31 mouse cellular contexts compared by ENCODE assay signal in the genomic region with DNA sequence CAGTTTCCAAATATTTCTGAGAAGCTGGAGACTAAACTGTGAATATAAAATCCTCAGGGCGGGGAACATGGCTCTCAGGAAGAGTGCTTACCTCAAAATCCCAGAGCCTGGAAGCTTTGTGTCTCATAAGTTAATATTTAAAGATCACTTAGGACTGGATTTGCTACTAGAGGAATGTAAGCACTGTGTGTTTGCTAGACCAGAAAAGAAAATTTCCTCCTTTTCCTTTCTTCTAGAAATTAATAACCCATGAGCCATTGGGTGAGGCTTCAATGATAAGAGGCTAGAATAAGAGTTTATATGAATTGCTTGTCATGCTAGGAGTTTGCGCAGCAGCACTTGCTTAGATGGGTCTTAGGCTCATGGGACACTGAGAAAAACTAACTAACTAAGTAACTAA. TPM values are rescaled to one million over a fixed set of nuclear protein-coding genes. Genes with fewer than 3 reads are reported as not detected.
DNase-seq lines count a peak whose midpoint lies in the region; ATAC-seq and TF ChIP-seq lines count a peak whose summit lies in the region.
"Had no signal": no experiment of that assay in that cellular context is flagged by ENCODE, and none has a peak within 500 bp of the region (broad histone marks: within the 10 kb centered on the region; RNA-seq: fewer than 3 reads in every experiment).

No protein-coding gene starts in this region.

- H3K9ac ChIP-seq in lung, embryonic 16.5 days (ENCODE audit: low read length), result no peak overlapping the region
- H3K9ac ChIP-seq in intestine, embryonic 15.5 days, result no peak overlapping the region
- H3K9ac ChIP-seq in stomach, postnatal 0 days (ENCODE audit: low read length), result no peak overlapping the region
- no peak overlapping the region for H3K9ac ChIP-seq in forebrain, embryonic 13.5 days
- H3K9ac ChIP-seq: embryonic facial prominence, embryonic 15.5 days; forebrain, embryonic 12.5 days; heart, embryonic 13.5 days; hindbrain, embryonic 15.5 days; liver, embryonic 14.5 days; midbrain, embryonic 15.5 days had no signal

- TF ChIP-seq POLR2A in kidney, adult 2 months (IDR thresholded peaks at IDR 0.05; ENCODE audit: low read depth, low read length), result no peak
- no peak for TF ChIP-seq POLR2A in lung, adult 2 months (IDR thresholded peaks at IDR 0.05; ENCODE audit: borderline replicate concordance, extremely low read depth, low read depth, low read length)

- no peaks in the 10 kb centered on the region for H3K27me3 ChIP-seq in kidney, adult 2 months (replicated peaks; ENCODE audit: control insufficient read depth, insufficient read depth, low read length)
- no peaks in the 10 kb centered on the region for H3K27me3 ChIP-seq in lung, embryonic 16.5 days (ENCODE audit: control insufficient read depth, insufficient read depth, low read depth, low read length)
- H3K27me3 ChIP-seq in intestine, embryonic 15.5 days (replicated peaks), result no peaks in the 10 kb centered on the region
- H3K27me3 ChIP-seq in stomach, postnatal 0 days (ENCODE audit: control insufficient read depth, insufficient read depth, low read length), result no peaks in the 10 kb centered on the region
- no peaks in the 10 kb centered on the region for H3K27me3 ChIP-seq in forebrain, embryonic 13.5 days
- H3K27me3 ChIP-seq: embryonic facial prominence, embryonic 15.5 days; forebrain, embryonic 12.5 days; heart, embryonic 13.5 days; hindbrain, embryonic 15.5 days; midbrain, embryonic 15.5 days had no signal

- WGBS in kidney, adult 2 months, result 47% methylated on average over 2 of the region's 2 CpGs
- WGBS in lung, embryonic 16.5 days, result 51% methylated on average over 2 of the region's 2 CpGs
- 69% methylated on average over 2 of the region's 2 CpGs for WGBS in lung, adult 2 months
- 48% methylated on average over 2 of the region's 2 CpGs for WGBS in intestine, embryonic 15.5 days
- WGBS in stomach, postnatal 0 days, result 55% methylated on average over 2 of the region's 2 CpGs
- 93% methylated on average over 2 of the region's 2 CpGs for WGBS in forebrain, embryonic 13.5 days

- H3K36me3 ChIP-seq in kidney, adult 2 months (ENCODE audit: control insufficient read depth, insufficient read depth, low read length), result no peaks in the 10 kb centered on the region
- no peaks in the 10 kb centered on the region for H3K36me3 ChIP-seq in lung, embryonic 16.5 days (ENCODE audit: control insufficient read depth, insufficient read depth, low read length)
- H3K36me3 ChIP-seq in intestine, embryonic 15.5 days, result no peaks in the 10 kb centered on the region
- H3K36me3 ChIP-seq in stomach, postnatal 0 days (ENCODE audit: control insufficient read depth, insufficient read depth, low read length), result no peaks in the 10 kb centered on the region
- H3K36me3 ChIP-seq in forebrain, embryonic 13.5 days (ENCODE audit: poor library complexity, severe bottlenecking), result no peaks in the 10 kb centered on the region
- H3K36me3 ChIP-seq: embryonic facial prominence, embryonic 10.5 days; embryonic facial prominence, embryonic 15.5 days; forebrain, embryonic 12.5 days; G1E; heart, embryonic 13.5 days; hindbrain, embryonic 15.5 days; midbrain, embryonic 15.5 days had no signal

- no peak for TF ChIP-seq EP300 in stomach, postnatal 0 days (optimal IDR thresholded peaks at IDR 0.05)

- H3K9me3 ChIP-seq in lung, embryonic 16.5 days (ENCODE audit: control insufficient read depth, low read length), result no peaks in the 10 kb centered on the region
- H3K9me3 ChIP-seq in intestine, embryonic 15.5 days, result no peaks in the 10 kb centered on the region
- no peaks in the 10 kb centered on the region for H3K9me3 ChIP-seq in stomach, postnatal 0 days (ENCODE audit: control insufficient read depth, low read length)
- no peaks in the 10 kb centered on the region for H3K9me3 ChIP-seq in forebrain, embryonic 13.5 days (replicated peaks)
- H3K9me3 ChIP-seq: embryonic facial prominence, embryonic 10.5 days; embryonic facial prominence, embryonic 15.5 days; forebrain, embryonic 12.5 days; G1E; heart, embryonic 13.5 days; hindbrain, embryonic 15.5 days; midbrain, embryonic 15.5 days had no signal

- peak; percentile 15 for DNase-seq in kidney, adult 2 months
- DNase-seq in kidney, postnatal 4 days, result no peak
- no peak for DNase-seq in lung, adult 2 months
- DNase-seq in stomach, postnatal 0 days (ENCODE audit: low spot score), result no peak
- DNase-seq: adrenal gland, postnatal 10 days; cerebellum, adult 8-10 months; cerebellum, postnatal 25 days; gastrocnemius, postnatal 10 days; heart, postnatal 10 days; kidney, postnatal 10 days; layer of hippocampus, adult 9-11 months; liver; spleen, adult 18-20 months; thymus, postnatal 14 days had no signal

- no peak overlapping the region for H3K27ac ChIP-seq in kidney, adult 2 months (ENCODE audit: insufficient read depth, low read depth, low read length)
- peak overlapping the region; percentile 60 for H3K27ac ChIP-seq in lung, embryonic 16.5 days (ENCODE audit: low read length)
- H3K27ac ChIP-seq in intestine, embryonic 15.5 days, result no peak overlapping the region
- no peak overlapping the region for H3K27ac ChIP-seq in stomach, postnatal 0 days (replicated peaks)
- H3K27ac ChIP-seq in forebrain, embryonic 13.5 days, result no peak overlapping the region
- H3K27ac ChIP-seq: embryonic facial prominence, embryonic 10.5 days; embryonic facial prominence, embryonic 15.5 days; forebrain, embryonic 12.5 days; heart, embryonic 13.5 days; hindbrain, embryonic 15.5 days; liver, embryonic 14.5 days; macrophage; midbrain, embryonic 15.5 days had no signal

- TF ChIP-seq CTCF in kidney, adult 2 months (conservative IDR thresholded peaks at IDR 0.05; ENCODE audit: insufficient read depth, insufficient read length, low read depth, low read length), result no peak
- no peak for TF ChIP-seq CTCF in lung, adult 2 months (IDR thresholded peaks at IDR 0.05; ENCODE audit: insufficient read depth, low read length)
- TF ChIP-seq CTCF in stomach, postnatal 0 days (IDR thresholded peaks at IDR 0.05; ENCODE audit: low read depth), result no peak

- no peak overlapping the region for H3K4me2 ChIP-seq in lung, embryonic 16.5 days (ENCODE audit: low read depth, low read length)
- no peak overlapping the region for H3K4me2 ChIP-seq in intestine, embryonic 15.5 days (replicated peaks)
- no peak overlapping the region for H3K4me2 ChIP-seq in stomach, postnatal 0 days (replicated peaks; ENCODE audit: low read depth)
- H3K4me2 ChIP-seq in forebrain, embryonic 13.5 days, result no peak overlapping the region
- H3K4me2 ChIP-seq: embryonic facial prominence, embryonic 15.5 days; forebrain, embryonic 12.5 days; heart, embryonic 13.5 days; hindbrain, embryonic 15.5 days; midbrain, embryonic 15.5 days had no signal

- ATAC-seq in lung, embryonic 16.5 days (ENCODE audit: low read depth), result peak; percentile 88
- peak; percentile 79 for ATAC-seq in intestine, embryonic 15.5 days
- peak; percentile 61; the same call in 1 of the 2 replicates for ATAC-seq in stomach, postnatal 0 days (ENCODE audit: low FRiP score, low TSS enrichment)
- no peak for ATAC-seq in forebrain, embryonic 13.5 days
- ATAC-seq: inflammation-experienced regulatory T-cells, adult 6 months; midbrain, embryonic 15.5 days had no signal

- peaks cover 5% of the 10 kb centered on the region; the same call in 1 of the 2 replicates for H3K4me1 ChIP-seq in kidney, adult 2 months (ENCODE audit: control insufficient read depth, insufficient read depth, low read length)
- H3K4me1 ChIP-seq in lung, embryonic 16.5 days (replicated peaks; ENCODE audit: control insufficient read depth, insufficient read depth, low read length), result 0 out of 2 replicates have a peak, but pooled peaks cover 2% of the 10 kb centered on the region
- H3K4me1 ChIP-seq in lung, adult 2 months (ENCODE audit: control insufficient read depth, insufficient read depth, low read length), result no peaks in the 10 kb centered on the region; the same call in 1 of the 2 replicates
- H3K4me1 ChIP-seq in intestine, embryonic 15.5 days (replicated peaks), result no peaks in the 10 kb centered on the region
- no peaks in the 10 kb centered on the region for H3K4me1 ChIP-seq in stomach, postnatal 0 days (replicated peaks; ENCODE audit: control insufficient read depth, insufficient read depth)
- no peaks in the 10 kb centered on the region for H3K4me1 ChIP-seq in forebrain, embryonic 13.5 days
- H3K4me1 ChIP-seq: embryonic facial prominence, embryonic 10.5 days; embryonic facial prominence, embryonic 15.5 days; forebrain, embryonic 12.5 days; heart, embryonic 13.5 days; hindbrain, embryonic 15.5 days; midbrain, embryonic 15.5 days had no signal

- no peak overlapping the region for H3K4me3 ChIP-seq in kidney, adult 2 months (ENCODE audit: insufficient read depth, low read depth, low read length)
- H3K4me3 ChIP-seq in lung, embryonic 16.5 days (ENCODE audit: low read length), result no peak overlapping the region
- H3K4me3 ChIP-seq in lung, adult 2 months (replicated peaks; ENCODE audit: extremely low read depth, low read depth, low read length), result no peak overlapping the region
- no peak overlapping the region for H3K4me3 ChIP-seq in intestine, embryonic 15.5 days (replicated peaks)
- H3K4me3 ChIP-seq in stomach, postnatal 0 days (ENCODE audit: low read depth, low read length), result no peak overlapping the region
- H3K4me3 ChIP-seq in forebrain, embryonic 13.5 days, result no peak overlapping the region
- H3K4me3 ChIP-seq: embryonic facial prominence, embryonic 10.5 days; embryonic facial prominence, embryonic 15.5 days; forebrain, embryonic 12.5 days; heart, embryonic 13.5 days; hindbrain, embryonic 15.5 days; midbrain, embryonic 15.5 days had no signal

RNA-seq across cellular contexts. Expression of a gene that starts 24.1 kb away (rescaled TPM):
- not detected in 2 replicates for polyA plus RNA-seq in kidney, adult 2 months (2012; rRNA removed)
- not detected in 2 replicates for polyA plus RNA-seq in lung, embryonic 16.5 days (2015; fragmentation: Nextera tagmentation; extraction: Ambion mirVana)
- 0.11 and 0.12 TPM in 2 replicates for polyA plus RNA-seq in lung, adult 2 months (2012; rRNA removed)
- not detected in 2 replicates for polyA plus RNA-seq in intestine, embryonic 15.5 days (2015; fragmentation: Nextera tagmentation; extraction: Ambion mirVana)
- not detected in 2 replicates for polyA plus RNA-seq in stomach, postnatal 0 days (2015; fragmentation: Nextera tagmentation; extraction: Ambion mirVana)
- polyA plus RNA-seq in forebrain, embryonic 13.5 days (2015; fragmentation: Nextera tagmentation; extraction: Ambion mirVana), result not detected in 2 replicates
- polyA plus RNA-seq: embryonic facial prominence, embryonic 10.5 days; forebrain, embryonic 12.5 days; G1E; gonadal fat pad, adult 2 months; heart, embryonic 13.5 days; hindbrain, embryonic 15.5 days; inflammation-experienced regulatory T-cells, adult 6 months; limb, embryonic 11.5 days; liver, embryonic 14.5 days; macrophage; midbrain, embryonic 15.5 days; neural tube, embryonic 11.5 days; urinary bladder, adult 2 months had no signal

RNA-seq across cellular contexts. Expression of a gene that starts 25.6 kb away (rescaled TPM):
- polyA plus RNA-seq in kidney, adult 2 months (2012; rRNA removed), result not detected in 2 replicates
- polyA plus RNA-seq in lung, embryonic 16.5 days (2015; fragmentation: Nextera tagmentation; extraction: Ambion mirVana), result not detected in 2 replicates
- polyA plus RNA-seq in lung, adult 2 months (2012; rRNA removed), result not detected in 2 replicates
- not detected in 2 replicates for polyA plus RNA-seq in intestine, embryonic 15.5 days (2015; fragmentation: Nextera tagmentation; extraction: Ambion mirVana)
- polyA plus RNA-seq in stomach, postnatal 0 days (2015; fragmentation: Nextera tagmentation; extraction: Ambion mirVana), result not detected in 2 replicates
- polyA plus RNA-seq in forebrain, embryonic 13.5 days (2015; fragmentation: Nextera tagmentation; extraction: Ambion mirVana), result not detected in 2 replicates
- polyA plus RNA-seq: embryonic facial prominence, embryonic 10.5 days; forebrain, embryonic 12.5 days; G1E; gonadal fat pad, adult 2 months; heart, embryonic 13.5 days; hindbrain, embryonic 15.5 days; inflammation-experienced regulatory T-cells, adult 6 months; limb, embryonic 11.5 days; liver, embryonic 14.5 days; macrophage; midbrain, embryonic 15.5 days; neural tube, embryonic 11.5 days; urinary bladder, adult 2 months had no signal

RNA-seq across cellular contexts. Expression of a gene that starts 31.8 kb away (rescaled TPM):
- 0.12 and 0.27 TPM in 2 replicates for polyA plus RNA-seq in kidney, adult 2 months (2012; rRNA removed)
- polyA plus RNA-seq in lung, embryonic 16.5 days (2015; fragmentation: Nextera tagmentation; extraction: Ambion mirVana), result not detected in 2 replicates
- 0.32 and 0.42 TPM in 2 replicates for polyA plus RNA-seq in lung, adult 2 months (2012; rRNA removed)
- polyA plus RNA-seq in intestine, embryonic 15.5 days (2015; fragmentation: Nextera tagmentation; extraction: Ambion mirVana), result 3.6 and 3.9 TPM in 2 replicates
- polyA plus RNA-seq in stomach, postnatal 0 days (2015; fragmentation: Nextera tagmentation; extraction: Ambion mirVana), result 6.2 and 15.2 TPM in 2 replicates
- polyA plus RNA-seq in forebrain, embryonic 13.5 days (2015; fragmentation: Nextera tagmentation; extraction: Ambion mirVana), result not detected in 2 replicates
- polyA plus RNA-seq: embryonic facial prominence, embryonic 10.5 days; forebrain, embryonic 12.5 days; G1E; gonadal fat pad, adult 2 months; hindbrain, embryonic 15.5 days; limb, embryonic 11.5 days; macrophage; midbrain, embryonic 15.5 days; neural tube, embryonic 11.5 days; urinary bladder, adult 2 months had no signal

RNA-seq across cellular contexts. Expression of a gene that starts 40.1 kb away (rescaled TPM):
- not detected in 2 replicates for polyA plus RNA-seq in kidney, adult 2 months (2012; rRNA removed)
- not detected in 2 replicates for polyA plus RNA-seq in lung, embryonic 16.5 days (2015; fragmentation: Nextera tagmentation; extraction: Ambion mirVana)
- 0.57 and 0.66 TPM in 2 replicates for polyA plus RNA-seq in lung, adult 2 months (2012; rRNA removed)
- not detected in 2 replicates for polyA plus RNA-seq in intestine, embryonic 15.5 days (2015; fragmentation: Nextera tagmentation; extraction: Ambion mirVana)
- not detected in 2 replicates for polyA plus RNA-seq in stomach, postnatal 0 days (2015; fragmentation: Nextera tagmentation; extraction: Ambion mirVana)
- not detected in 2 replicates for polyA plus RNA-seq in forebrain, embryonic 13.5 days (2015; fragmentation: Nextera tagmentation; extraction: Ambion mirVana)
- polyA plus RNA-seq: embryonic facial prominence, embryonic 10.5 days; forebrain, embryonic 12.5 days; G1E; gonadal fat pad, adult 2 months; heart, embryonic 13.5 days; hindbrain, embryonic 15.5 days; inflammation-experienced regulatory T-cells, adult 6 months; limb, embryonic 11.5 days; liver, embryonic 14.5 days; macrophage; midbrain, embryonic 15.5 days; neural tube, embryonic 11.5 days; urinary bladder, adult 2 months had no signal

RNA-seq across cellular contexts. Expression of a gene that starts 42.5 kb away (rescaled TPM):
- polyA plus RNA-seq in kidney, adult 2 months (2012; rRNA removed), result not detected in 2 replicates
- not detected in 2 replicates for polyA plus RNA-seq in lung, embryonic 16.5 days (2015; fragmentation: Nextera tagmentation; extraction: Ambion mirVana)
- not detected in 2 replicates for polyA plus RNA-seq in lung, adult 2 months (2012; rRNA removed)
- not detected in 2 replicates for polyA plus RNA-seq in intestine, embryonic 15.5 days (2015; fragmentation: Nextera tagmentation; extraction: Ambion mirVana)
- polyA plus RNA-seq in stomach, postnatal 0 days (2015; fragmentation: Nextera tagmentation; extraction: Ambion mirVana), result not detected in 2 replicates
- not detected in 2 replicates for polyA plus RNA-seq in forebrain, embryonic 13.5 days (2015; fragmentation: Nextera tagmentation; extraction: Ambion mirVana)
- polyA plus RNA-seq: embryonic facial prominence, embryonic 10.5 days; forebrain, embryonic 12.5 days; G1E; gonadal fat pad, adult 2 months; heart, embryonic 13.5 days; hindbrain, embryonic 15.5 days; inflammation-experienced regulatory T-cells, adult 6 months; limb, embryonic 11.5 days; liver, embryonic 14.5 days; macrophage; midbrain, embryonic 15.5 days; neural tube, embryonic 11.5 days; urinary bladder, adult 2 months had no signal
